Mouse (Mus musculus) heart, adult 18-20 months (tissue): ENCODE measurements around the gene Eif2d. TPM values are rescaled to one million over a fixed set of nuclear protein-coding genes. Genes with fewer than 3 reads are reported as not detected.
A peak's percentile ranks its signal among the peaks of the same experiment; 100 is the strongest.

Experiments used
- DNase-seq, 2 experiments: peaks; one replicate each; pipeline ENCODE4 v3.0.0; 2021 to 2022; ENCODE audit warnings: mixed read lengths in 1 of 2
- total RNA-seq, 2 experiments: library from RNA; stranded (reverse); gene quantifications; 2 replicates each; pipeline ENCODE4 v1.2.3; 2021

The Eif2d gene
- total RNA-seq, 2 experiments from 2014 or later, result 31.4 to 34.1 TPM

GRCm38 (mm10) chr1:131184253-131184955 is 31.4 kb downstream of the Eif2d start:
- DNase-seq, result peak; percentile 65 to 82

- DNase-seq, result no peak
These were observed 32.1 kb downstream of the Eif2d start for GRCm38 (mm10) chr1:131184956-131185660.

GRCm38 (mm10) chr1:131185821-131186506 is 33.0 kb downstream of the Eif2d start:
- no peak for DNase-seq

GRCm38 (mm10) chr1:131186995-131187394 is 34.0 kb downstream of the Eif2d start:
- no peak for DNase-seq

GRCm38 (mm10) chr1:131187856-131188255 is 34.9 kb downstream of the Eif2d start:
- no peak for DNase-seq

- DNase-seq, result no peak
These were observed 35.7 kb downstream of the Eif2d start for GRCm38 (mm10) chr1:131188655-131189054.

- no peak for DNase-seq
These were observed 40.8 kb downstream of the Eif2d start for GRCm38 (mm10) chr1:131193746-131194145.

GRCm38 (mm10) chr1:131195653-131196052 is 42.7 kb downstream of the Eif2d start:
- no peak for DNase-seq

GRCm38 (mm10) chr1:131196107-131196506 is 43.1 kb downstream of the Eif2d start:
- DNase-seq, result no peak

- no peak for DNase-seq
These were observed 45.5 kb downstream of the Eif2d start for GRCm38 (mm10) chr1:131198417-131198960.

- no peak for DNase-seq
These were observed 46.3 kb downstream of the Eif2d start for GRCm38 (mm10) chr1:131199118-131199821.

GRCm38 (mm10) chr1:131199976-131200375 is 47.0 kb downstream of the Eif2d start:
- peak; percentile 55 to 85 for DNase-seq

GRCm38 (mm10) chr1:131200588-131200987 is 47.6 kb downstream of the Eif2d start:
- peak; percentile 35 to 43 for DNase-seq

- DNase-seq, result no peak
These were observed 48.4 kb downstream of the Eif2d start for GRCm38 (mm10) chr1:131201391-131201790.

- DNase-seq, result no peak
These were observed 51.5 kb downstream of the Eif2d start for GRCm38 (mm10) chr1:131204461-131204860.

- DNase-seq, result no peak
These were observed 53.4 kb downstream of the Eif2d start for GRCm38 (mm10) chr1:131206342-131206741.

GRCm38 (mm10) chr1:131207531-131207930 is 54.5 kb downstream of the Eif2d start:
- DNase-seq, result peak; percentile 54 to 82

GRCm38 (mm10) chr1:131208081-131208480 is 55.1 kb downstream of the Eif2d start:
- no peak for DNase-seq

- DNase-seq, result no peak
These were observed 55.8 kb downstream of the Eif2d start for GRCm38 (mm10) chr1:131208800-131209199.

- no peak for DNase-seq
These were observed 57.0 kb downstream of the Eif2d start for GRCm38 (mm10) chr1:131209971-131210426.

GRCm38 (mm10) chr1:131211655-131212054 is 58.7 kb downstream of the Eif2d start:
- no peak for DNase-seq

GRCm38 (mm10) chr1:131212956-131213355 is 60.0 kb downstream of the Eif2d start:
- no peak for DNase-seq
